Mouse (Mus musculus): Measurements from ENCODE around the gene Pard3. TPM values are rescaled to one million over a fixed set of nuclear protein-coding genes. Genes with fewer than 3 reads are reported as not detected.

The Pard3 gene
- polyA plus RNA-seq, 1 experiment: 35.1 TPM

DNA sequence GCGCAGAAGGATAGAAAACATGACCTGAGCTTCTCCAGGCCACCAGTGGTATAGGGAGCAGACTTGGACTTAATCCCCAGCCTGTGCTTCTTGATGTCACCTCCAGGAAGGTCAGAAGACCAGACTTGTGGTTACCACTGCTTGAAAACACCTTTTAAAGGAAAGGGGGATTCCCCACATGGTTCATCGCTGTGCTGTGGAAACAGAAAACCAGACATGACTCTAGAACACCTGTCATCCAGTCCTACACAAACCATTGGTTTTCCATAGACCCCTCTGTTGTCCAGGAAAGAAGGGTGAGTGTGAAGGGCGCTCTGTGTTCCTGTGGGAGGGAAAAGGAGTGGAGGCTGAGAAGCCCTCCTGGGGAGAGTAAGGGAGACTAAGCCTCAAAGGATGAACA, 591.9 kb downstream of the Pard3 start:
- TF ChIP-seq POLR2A (IDR thresholded peaks at IDR 0.05; ENCODE audit: borderline replicate concordance, extremely low read depth, insufficient read depth, insufficient read length, poor library complexity, severe bottlenecking) (no peak), CTCF (IDR thresholded peaks at IDR 0.05; ENCODE audit: borderline replicate concordance, extremely low read depth, insufficient read depth, insufficient read length) (no peak)
- no peak for DNase-seq (ENCODE audit: low read depth)

Other genes with a start within 250 kb of the Pard3 start
- 94.5 and 111 TPM in 2 replicates for gene Tomm20, start 118.0 kb upstream of the Pard3 start, polyA plus RNA-seq (2012; rRNA removed)
- gene Rbm34, start 92.8 kb upstream of the Pard3 start, polyA plus RNA-seq (2012; rRNA removed): 8.4 and 13.0 TPM in 2 replicates